Mouse (Mus musculus) CH12.LX (cell line): ENCODE results near the gene Romo1.

Experiments
- BHLHE40 ChIP-seq: IDR thresholded peaks from 2 replicates; pipeline ENCODE4 v1.6.1; 2011; ENCODE audit warnings: mild to moderate bottlenecking, low read depth, low read length, improper control_type of control experiment
- E2F4 ChIP-seq: IDR thresholded peaks from 2 replicates; pipeline ENCODE4 v1.6.1; 2011; ENCODE audit warnings: low read depth, low read length, improper control_type of control experiment; ENCODE audit not compliant: insufficient replicate concordance
- GABPA ChIP-seq: IDR thresholded peaks from 2 replicates; pipeline ENCODE4 v1.6.1; 2012; ENCODE audit warnings: low read depth, low read length, improper control_type of control experiment, inconsistent platforms; ENCODE audit not compliant: insufficient replicate concordance
- RCOR1 ChIP-seq: conservative IDR thresholded peaks from 2 replicates; pipeline ENCODE4 v1.6.1; 2012; ENCODE audit warnings: low read depth, mild to moderate bottlenecking, inconsistent platforms, low read length, improper control_type of control experiment

DNA sequence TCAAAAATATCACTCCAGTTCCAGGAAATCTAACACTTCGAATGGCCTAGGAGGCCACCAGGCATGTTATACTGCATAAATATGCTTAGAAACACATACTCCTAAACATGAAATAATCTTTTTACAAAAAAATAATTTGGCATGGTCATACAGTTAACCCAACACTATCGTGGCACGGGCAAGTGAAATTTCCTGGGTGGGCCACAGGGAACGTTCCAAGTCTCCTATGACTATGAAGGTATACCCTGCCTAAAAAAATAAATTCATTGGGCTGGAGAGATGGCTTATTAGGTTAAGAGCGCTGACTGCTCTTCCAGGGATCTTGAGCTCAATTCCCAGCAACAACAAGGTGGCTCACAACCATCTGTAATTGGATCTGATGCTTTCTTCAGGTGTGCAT, 22.7 kb downstream of the Romo1 start:
- TF ChIP-seq BHLHE40 (no peak), RCOR1 (no peak), GABPA (no peak), E2F4 (no peak)
